Mouse (Mus musculus): ENCODE data around the gene Ambn.

The Ambn gene

DNA sequence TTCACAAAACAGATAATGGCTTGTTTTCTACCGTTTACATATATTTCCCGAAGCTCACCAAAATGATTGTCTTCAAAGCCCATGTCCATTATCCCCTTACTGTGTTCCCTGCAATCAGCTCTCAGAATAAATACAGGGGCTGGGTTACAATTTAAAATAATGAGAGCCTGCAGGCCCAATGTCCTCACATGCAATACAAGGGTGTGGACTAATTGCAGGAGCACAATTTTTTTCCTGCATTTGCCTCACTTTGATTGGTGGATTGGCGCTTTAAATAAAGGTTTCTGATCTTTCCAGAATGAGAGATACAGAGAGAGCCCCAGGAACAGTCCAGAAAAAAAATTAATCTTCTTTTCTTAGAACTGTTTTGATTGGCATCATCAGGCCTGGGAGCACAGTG is at the start of gene Ambn:
Ambn (plus strand) TSS at position 301 of the 400 bp plus-strand sequence.
- no peak for DNase-seq (ENCODE audit: low read depth, low spot score)

DNA sequence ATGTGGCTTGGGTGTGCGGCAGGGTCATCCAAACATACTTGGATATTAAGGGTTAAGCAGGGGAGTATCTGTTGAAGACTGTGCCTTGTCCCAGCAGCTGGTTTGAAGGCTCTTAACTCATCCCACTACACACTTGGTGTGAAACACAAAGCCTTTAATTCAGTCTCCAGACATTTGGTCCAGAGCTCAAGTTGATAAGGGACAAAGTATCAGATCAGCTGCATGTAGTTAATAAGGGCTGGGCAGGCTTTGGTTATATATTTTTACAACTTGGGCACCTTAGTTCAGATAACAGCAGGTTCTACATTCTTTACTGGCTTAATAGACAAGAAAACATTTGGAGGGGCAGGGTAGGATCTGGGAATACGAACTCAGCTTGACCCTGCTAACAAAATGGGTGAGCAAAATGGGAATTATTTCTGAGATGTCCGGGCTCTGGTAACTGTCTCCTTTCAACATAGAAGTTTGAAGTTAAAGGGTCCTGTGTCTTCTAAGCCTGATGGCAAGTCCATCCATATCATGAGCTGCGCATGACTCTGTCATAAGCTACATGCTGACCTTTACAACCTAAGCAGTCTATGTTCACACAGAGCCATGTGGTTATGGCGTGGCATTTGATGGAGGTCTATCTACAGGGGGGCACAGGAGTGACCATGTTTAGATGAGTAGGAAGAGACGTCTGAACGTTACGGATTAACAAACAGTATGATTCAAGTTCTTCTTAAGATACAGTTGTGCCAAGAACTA is 35.3 kb upstream of the Ambn start:
- no peak for DNase-seq (ENCODE audit: low read depth, low spot score)

DNA sequence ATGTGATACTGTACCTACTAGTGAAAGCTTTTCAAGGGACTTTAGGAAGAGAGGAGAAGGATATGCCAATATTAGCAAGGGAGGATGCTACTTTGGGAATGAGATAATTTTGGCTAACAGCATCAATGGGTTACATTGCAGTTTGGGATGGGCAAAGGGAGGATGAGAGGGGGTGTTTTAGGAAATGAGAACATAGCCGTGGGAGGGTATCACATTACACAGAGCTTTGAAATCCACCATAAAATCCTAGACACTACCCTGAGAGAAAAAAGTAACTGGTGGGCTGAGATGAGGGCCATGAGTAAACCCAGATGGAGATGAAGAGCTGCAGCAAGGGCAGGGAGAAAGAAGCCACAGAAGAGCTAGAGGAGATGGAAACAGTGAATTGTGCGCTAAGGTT is 30.9 kb upstream of the Ambn start:
- peak; percentile 12 for DNase-seq (ENCODE audit: low read depth, low spot score)

DNA sequence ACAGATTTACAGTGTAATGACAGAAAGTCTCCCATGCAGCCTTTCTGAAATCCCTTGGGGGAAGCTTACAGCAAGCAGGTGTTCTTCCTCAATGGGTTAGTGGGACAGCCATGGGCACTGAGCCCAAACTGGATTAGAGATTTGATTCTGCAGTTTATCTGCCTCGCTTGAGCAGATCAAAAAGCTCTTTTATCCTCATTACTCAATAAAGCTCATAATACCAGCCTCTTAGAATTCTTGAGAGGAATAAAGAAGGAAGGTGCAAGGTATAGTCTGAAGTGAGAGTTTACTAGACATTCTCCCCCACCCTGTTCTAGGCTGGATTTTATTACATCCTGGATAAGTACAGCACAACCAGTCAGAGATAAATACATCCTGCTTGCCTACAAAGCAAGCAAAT is 29.0 kb upstream of the Ambn start:
- no peak for DNase-seq (ENCODE audit: low read depth, low spot score)

DNA sequence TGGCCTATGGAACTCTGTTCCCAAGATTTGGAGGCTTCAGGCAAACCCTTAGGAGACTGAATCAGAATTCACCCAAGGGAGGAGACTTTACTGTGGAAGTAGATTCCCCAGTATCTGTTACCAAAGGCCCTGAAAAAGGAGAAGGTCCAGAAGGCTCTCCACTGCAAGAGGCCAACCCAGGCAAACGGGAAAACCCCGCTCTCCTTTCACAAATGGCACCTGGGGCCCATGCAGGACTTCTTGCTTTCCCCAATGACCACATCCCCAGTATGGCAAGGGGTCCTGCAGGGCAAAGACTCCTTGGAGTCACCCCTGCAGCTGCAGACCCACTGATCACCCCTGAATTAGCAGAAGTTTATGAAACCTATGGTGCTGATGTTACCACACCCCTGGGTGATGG is 11.7 kb downstream of the Ambn start:
- DNase-seq (ENCODE audit: low read depth, low spot score): no peak

DNA sequence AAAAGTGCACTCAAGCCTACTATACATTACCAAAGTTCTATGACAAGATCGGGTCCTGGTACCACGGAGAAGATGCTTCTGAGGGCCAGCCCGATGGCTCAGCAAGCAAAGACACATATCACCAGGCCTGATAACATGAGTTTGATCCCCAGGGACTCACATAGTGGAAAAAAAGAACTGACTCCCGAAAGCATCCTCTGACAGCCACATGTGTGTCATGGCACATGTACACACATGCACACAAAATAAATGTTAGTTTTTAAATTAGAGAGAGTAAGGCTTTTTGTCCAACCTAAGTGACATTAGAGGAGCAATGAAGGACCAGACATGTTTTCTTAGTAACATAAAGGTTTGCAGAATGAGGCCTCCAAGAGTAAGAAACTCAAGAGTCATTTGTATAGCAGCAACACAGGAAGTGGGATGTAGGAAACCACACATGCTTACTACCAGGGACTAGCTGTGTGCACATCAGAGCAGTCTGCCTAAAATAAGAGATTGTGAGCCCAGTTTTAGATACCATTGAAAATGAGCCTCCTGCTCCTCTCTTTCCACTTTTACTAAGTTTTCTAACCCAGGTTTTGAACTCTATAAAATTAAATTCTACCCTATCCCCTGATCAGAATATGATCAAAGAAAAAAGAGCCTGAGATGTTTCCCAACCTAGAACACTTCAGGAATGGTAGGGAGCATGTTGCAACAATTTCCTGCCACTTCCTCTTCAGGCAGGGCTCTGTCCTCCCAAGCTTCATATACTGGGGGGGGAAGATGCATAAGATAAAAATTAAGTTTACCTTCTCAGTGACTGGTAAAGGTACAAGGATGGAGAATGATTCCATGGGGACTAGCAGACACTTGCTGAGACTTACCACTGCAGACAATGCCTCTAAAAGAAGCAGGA is 13.3 kb downstream of the Ambn start:
- no peak for DNase-seq (ENCODE audit: low read depth, low spot score)

DNA sequence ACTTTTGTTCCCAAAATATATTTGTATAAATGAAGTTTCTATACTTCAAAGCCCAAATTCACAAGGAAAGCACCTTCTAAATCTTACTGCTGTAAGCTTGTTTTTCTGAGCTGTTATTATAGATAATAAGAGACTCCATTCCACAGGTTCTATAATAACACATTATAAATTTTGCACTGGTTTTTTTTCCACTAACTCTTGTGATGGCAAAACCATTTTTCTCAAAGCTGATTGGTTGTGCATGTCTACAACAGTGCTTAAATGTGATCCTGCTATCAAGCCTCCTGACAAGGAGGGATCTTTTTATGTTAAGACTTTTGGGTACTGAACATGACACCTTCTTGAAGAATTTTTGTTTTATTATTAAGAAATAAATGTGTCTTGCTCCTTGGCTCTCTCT is 31.9 kb downstream of the Ambn start, which contains the start of gene Enam:
Enam (plus strand) TSS at position 301 of the 400 bp plus-strand sequence.
- no peak for DNase-seq (ENCODE audit: low read depth, low spot score)

DNA sequence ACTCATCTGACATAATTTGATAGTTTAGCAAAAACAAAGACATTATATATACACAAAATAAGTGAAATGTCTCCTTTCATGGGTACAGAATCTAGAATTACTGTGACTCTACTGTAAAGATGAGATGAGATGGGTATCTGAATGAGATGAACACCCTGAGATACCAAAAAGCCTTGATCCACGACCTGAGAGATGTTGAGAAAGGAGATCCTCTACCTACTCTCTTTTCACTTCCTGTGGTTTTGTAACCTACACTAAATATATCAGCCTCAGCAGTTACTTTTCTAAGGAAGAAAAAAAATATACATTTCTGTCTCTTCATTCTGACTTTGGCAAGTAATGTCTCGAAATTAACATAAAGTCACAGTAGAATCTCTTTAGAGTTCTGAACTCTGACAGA is 33.2 kb downstream of the Ambn start:
- DNase-seq (ENCODE audit: low read depth, low spot score): no peak

DNA sequence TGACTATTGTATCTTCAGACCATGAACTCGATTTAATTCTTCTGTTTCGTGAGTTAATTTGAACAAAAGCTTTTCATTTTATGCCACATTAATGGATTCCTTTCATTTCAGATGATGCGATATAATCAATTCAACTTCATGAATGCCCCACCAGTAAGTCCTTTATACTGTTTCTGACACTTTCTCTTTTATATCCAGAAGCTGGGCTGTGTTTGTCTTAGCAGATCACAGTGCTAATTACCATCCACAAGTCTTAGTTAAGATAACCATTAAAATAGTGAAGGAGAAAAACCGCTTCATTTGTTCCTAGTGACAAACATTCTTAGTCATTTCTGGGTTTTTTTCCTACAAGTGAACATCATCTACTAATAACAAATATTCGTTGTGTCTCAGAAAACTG is 35.3 kb downstream of the Ambn start:
- DNase-seq (ENCODE audit: low read depth, low spot score): no peak

DNA sequence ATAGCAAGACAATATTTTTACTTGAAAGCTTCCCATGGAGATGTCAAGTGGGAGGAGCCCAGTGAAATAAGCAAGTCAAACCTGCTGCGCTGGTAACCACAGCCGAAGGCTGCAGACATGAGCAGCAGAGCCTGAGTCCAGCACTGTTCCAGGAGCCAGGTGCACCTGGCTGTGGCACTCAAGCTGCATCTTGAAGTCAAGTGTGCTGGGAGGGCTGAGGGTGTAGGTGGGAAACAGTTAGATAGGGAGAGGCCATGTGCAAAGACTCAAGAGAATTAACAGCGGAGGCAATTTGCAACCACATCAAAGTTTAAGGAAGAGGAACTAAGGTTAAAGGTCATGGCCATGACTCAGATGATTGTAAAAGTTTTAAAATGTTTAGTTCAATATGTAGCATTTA is 44.0 kb downstream of the Ambn start:
- no peak for DNase-seq (ENCODE audit: low read depth, low spot score)

DNA sequence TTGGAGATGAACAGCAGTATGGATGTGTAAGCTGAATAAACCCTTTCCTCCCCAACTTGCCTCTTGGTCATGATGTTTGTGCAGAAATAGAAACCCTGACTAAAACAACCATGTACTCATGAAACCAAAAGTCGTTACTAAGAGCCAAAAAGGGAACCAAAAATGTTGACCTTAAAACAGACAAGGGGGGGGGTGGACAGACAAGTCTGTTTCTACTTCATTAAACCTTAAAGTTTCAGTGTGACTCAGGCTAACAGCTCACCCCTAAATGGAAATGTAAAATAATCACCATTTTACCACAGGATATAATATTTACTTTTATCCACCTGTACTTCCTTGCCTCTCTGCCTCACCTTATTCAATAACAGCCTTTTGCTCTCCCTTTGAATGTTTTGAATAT is 52.8 kb downstream of the Ambn start:
- peak; percentile 11 for DNase-seq (ENCODE audit: low read depth, low spot score)

DNA sequence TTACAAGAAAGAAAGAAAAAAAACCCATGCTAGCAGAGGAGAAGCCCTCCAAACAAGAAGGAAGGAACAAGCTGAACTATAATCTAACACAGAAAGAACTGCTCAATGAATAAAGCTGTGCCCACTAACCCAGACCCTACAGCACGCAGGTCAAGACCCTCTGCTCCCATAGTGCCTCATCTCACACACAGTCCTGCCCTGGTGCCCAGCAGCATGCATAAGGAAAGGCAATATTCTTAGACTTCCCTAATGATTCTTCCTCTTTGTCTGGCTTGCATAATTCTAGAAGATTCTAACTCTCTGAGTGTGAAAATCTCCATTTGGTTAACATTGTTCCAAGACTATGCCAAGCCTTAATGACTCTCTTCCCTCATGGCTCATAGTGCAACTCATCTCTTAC is 53.2 kb downstream of the Ambn start:
- no peak for DNase-seq (ENCODE audit: low read depth, low spot score)

All from telencephalon, adult 2 months (tissue).